In the genomic region with DNA sequence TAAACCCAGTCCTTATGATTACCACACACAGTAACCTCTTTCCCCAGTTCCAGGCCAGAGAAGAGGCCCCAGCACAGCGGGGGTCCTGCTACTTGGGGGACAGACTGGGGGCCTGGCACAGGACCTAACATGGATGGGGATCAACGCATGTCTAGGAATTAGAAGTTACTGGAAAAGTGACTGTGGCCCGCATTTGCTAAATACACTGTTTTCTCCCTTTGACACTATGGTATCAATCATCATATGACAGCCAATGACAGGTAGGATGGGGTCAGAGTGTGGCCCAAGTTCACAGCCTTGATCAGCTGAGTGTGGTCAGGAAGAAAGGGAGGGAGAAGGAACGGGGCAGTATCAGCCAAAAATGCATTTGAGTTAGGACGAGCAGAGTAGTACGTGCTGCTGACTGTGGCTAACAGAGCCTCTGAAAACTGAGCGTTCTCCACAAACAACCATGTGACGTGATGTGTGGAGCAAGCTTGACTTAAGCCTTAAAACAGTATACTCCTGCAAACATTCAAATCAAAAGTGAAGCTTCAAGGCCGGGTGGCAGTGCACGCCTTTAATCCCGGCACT, we compare ENCODE assay signal across 32 mouse cellular contexts. TPM values are rescaled to one million over a fixed set of nuclear protein-coding genes. Genes with fewer than 3 reads are reported as not detected.
A peak's percentile ranks its signal among the peaks of the same experiment; 100 is the strongest.
DNase-seq lines count a peak whose midpoint lies in the region; ATAC-seq and TF ChIP-seq lines count a peak whose summit lies in the region.
"Had no signal": no experiment of that assay in that cellular context is flagged by ENCODE, and none has a peak within 500 bp of the region (broad histone marks: within the 10 kb centered on the region; RNA-seq: fewer than 3 reads in every experiment).

No protein-coding gene starts in this region.

- no peak overlapping the region for H3K4me2 ChIP-seq in hindbrain, embryonic 11.5 days (replicated peaks; ENCODE audit: low read depth, low read length)
- H3K4me2 ChIP-seq in hindbrain, embryonic 14.5 days (replicated peaks): no peak overlapping the region
- no peak overlapping the region for H3K4me2 ChIP-seq in midbrain, embryonic 13.5 days (replicated peaks)
- no peak overlapping the region for H3K4me2 ChIP-seq in midbrain, postnatal 0 days (ENCODE audit: low read depth, low read length, poor library complexity, severe bottlenecking)
- H3K4me2 ChIP-seq in hindbrain, embryonic 13.5 days: no peak overlapping the region
- H3K4me2 ChIP-seq: limb, embryonic 15.5 days had no signal

- H3K27ac ChIP-seq in hindbrain, embryonic 11.5 days (ENCODE audit: low read depth, low read length): peak overlapping the region; percentile 85
- H3K27ac ChIP-seq in hindbrain, embryonic 14.5 days: no peak overlapping the region
- peak overlapping the region; percentile 68 for H3K27ac ChIP-seq in midbrain, embryonic 13.5 days
- H3K27ac ChIP-seq in midbrain, postnatal 0 days (ENCODE audit: low read depth, low read length): no peak overlapping the region
- H3K27ac ChIP-seq in hindbrain, embryonic 13.5 days: peak overlapping the region; percentile 14; the same call in 1 of the 2 replicates
- H3K27ac ChIP-seq: limb, embryonic 15.5 days; macrophage had no signal

- no peaks in the 10 kb centered on the region for H3K27me3 ChIP-seq in hindbrain, embryonic 11.5 days (ENCODE audit: control insufficient read depth, insufficient read depth, low read length)
- peaks cover 1% of the 10 kb centered on the region; the same call in 1 of the 2 replicates for H3K27me3 ChIP-seq in hindbrain, embryonic 14.5 days (ENCODE audit: control insufficient read depth, insufficient read depth, low read length)
- peaks cover 27% of the 10 kb centered on the region for H3K27me3 ChIP-seq in midbrain, embryonic 13.5 days
- peaks cover 5% of the 10 kb centered on the region; the same call in 1 of the 2 replicates for H3K27me3 ChIP-seq in midbrain, postnatal 0 days (ENCODE audit: insufficient read depth, low read length)
- peaks cover 5% of the 10 kb centered on the region for H3K27me3 ChIP-seq in hindbrain, embryonic 13.5 days
- H3K27me3 ChIP-seq: Patski had no signal

- H3K4me1 ChIP-seq in hindbrain, embryonic 11.5 days (replicated peaks; ENCODE audit: control insufficient read depth, insufficient read depth, low read length): peaks cover 22% of the 10 kb centered on the region
- H3K4me1 ChIP-seq in hindbrain, embryonic 14.5 days (replicated peaks; ENCODE audit: control insufficient read depth, insufficient read depth, low read length): peaks cover 25% of the 10 kb centered on the region
- H3K4me1 ChIP-seq in midbrain, embryonic 13.5 days (replicated peaks): peaks cover 47% of the 10 kb centered on the region
- H3K4me1 ChIP-seq in midbrain, postnatal 0 days (ENCODE audit: insufficient read depth, low read length): no peaks in the 10 kb centered on the region
- H3K4me1 ChIP-seq in hindbrain, embryonic 13.5 days (replicated peaks): peaks cover 34% of the 10 kb centered on the region

- H3K36me3 ChIP-seq in hindbrain, embryonic 11.5 days (ENCODE audit: control insufficient read depth, insufficient read depth, low read length): no peaks in the 10 kb centered on the region
- H3K36me3 ChIP-seq in hindbrain, embryonic 14.5 days (replicated peaks; ENCODE audit: control insufficient read depth, insufficient read depth): no peaks in the 10 kb centered on the region
- H3K36me3 ChIP-seq in midbrain, embryonic 13.5 days: no peaks in the 10 kb centered on the region
- no peaks in the 10 kb centered on the region for H3K36me3 ChIP-seq in midbrain, postnatal 0 days (ENCODE audit: insufficient read depth, low read length)
- no peaks in the 10 kb centered on the region for H3K36me3 ChIP-seq in hindbrain, embryonic 13.5 days
- H3K36me3 ChIP-seq: G1E; limb, embryonic 15.5 days had no signal

- no peak overlapping the region for H3K4me3 ChIP-seq in hindbrain, embryonic 11.5 days (ENCODE audit: low read depth, low read length)
- no peak overlapping the region for H3K4me3 ChIP-seq in hindbrain, embryonic 14.5 days (replicated peaks; ENCODE audit: low read length)
- no peak overlapping the region for H3K4me3 ChIP-seq in midbrain, embryonic 13.5 days (replicated peaks)
- H3K4me3 ChIP-seq in midbrain, postnatal 0 days (ENCODE audit: low read depth, low read length): no peak overlapping the region
- H3K4me3 ChIP-seq in hindbrain, embryonic 13.5 days: no peak overlapping the region
- H3K4me3 ChIP-seq: limb, embryonic 15.5 days had no signal

- DNase-seq in hindbrain, embryonic 11.5 days (ENCODE audit: low spot score): no peak
- DNase-seq in hindbrain, embryonic 14.5 days (ENCODE audit: low spot score): no peak
- no peak for DNase-seq in midbrain, postnatal 0 days (ENCODE audit: low spot score)
- DNase-seq in lung, adult 18-20 months: no peak
- DNase-seq in layer of hippocampus, adult 8-10 months (ENCODE audit: low spot score in 2 of 2): no peak
- DNase-seq: adrenal gland, postnatal 36 days; B cell, adult 2 months; cerebellum, adult 9-10 months; gastrocnemius, postnatal 25 days; heart, adult 18-20 months; kidney, adult 18-20 months; layer of hippocampus, adult 9-11 months; right cerebral cortex, postnatal 25 days; spleen, adult 18-20 months had no signal

- H3K9ac ChIP-seq in hindbrain, embryonic 11.5 days (ENCODE audit: low read depth, low read length): peak overlapping the region; percentile 28; the same call in 1 of the 2 replicates
- H3K9ac ChIP-seq in hindbrain, embryonic 14.5 days: no peak overlapping the region
- H3K9ac ChIP-seq in midbrain, embryonic 13.5 days (replicated peaks): no peak overlapping the region
- H3K9ac ChIP-seq in midbrain, postnatal 0 days (replicated peaks; ENCODE audit: low read length, poor library complexity, severe bottlenecking): no peak overlapping the region
- no peak overlapping the region for H3K9ac ChIP-seq in hindbrain, embryonic 13.5 days
- H3K9ac ChIP-seq: limb, embryonic 15.5 days had no signal

- ATAC-seq in hindbrain, embryonic 11.5 days (ENCODE audit: low FRiP score): no peak; the same call in 1 of the 2 replicates
- no peak for ATAC-seq in hindbrain, embryonic 14.5 days (ENCODE audit: low FRiP score)
- no peak for ATAC-seq in midbrain, embryonic 13.5 days
- no peak for ATAC-seq in midbrain, postnatal 0 days (ENCODE audit: low FRiP score)
- no peak for ATAC-seq in hindbrain, embryonic 13.5 days (ENCODE audit: low FRiP score)
- ATAC-seq: forebrain, embryonic 14.5 days; lung, postnatal 0 days; Patski had no signal

- no peaks in the 10 kb centered on the region for H3K9me3 ChIP-seq in hindbrain, embryonic 11.5 days (ENCODE audit: control insufficient read depth, low read length)
- H3K9me3 ChIP-seq in hindbrain, embryonic 14.5 days (ENCODE audit: control insufficient read depth, low read length): no peaks in the 10 kb centered on the region
- H3K9me3 ChIP-seq in midbrain, embryonic 13.5 days: no peaks in the 10 kb centered on the region
- no peaks in the 10 kb centered on the region for H3K9me3 ChIP-seq in midbrain, postnatal 0 days (ENCODE audit: low read length)
- no peaks in the 10 kb centered on the region for H3K9me3 ChIP-seq in hindbrain, embryonic 13.5 days
- H3K9me3 ChIP-seq: limb, embryonic 15.5 days had no signal

- TF ChIP-seq CTCF in midbrain, postnatal 0 days (IDR thresholded peaks at IDR 0.05): no peak

- 33% methylated on average over 11 of the region's 11 CpGs for WGBS in hindbrain, embryonic 11.5 days
- WGBS in hindbrain, embryonic 14.5 days: 30% methylated on average over 11 of the region's 11 CpGs
- 32% methylated on average over 11 of the region's 11 CpGs for WGBS in midbrain, embryonic 13.5 days
- WGBS in midbrain, postnatal 0 days: 40% methylated on average over 11 of the region's 11 CpGs
- WGBS in hindbrain, embryonic 13.5 days: 34% methylated on average over 11 of the region's 11 CpGs

RNA-seq across cellular contexts. Expression of a gene that starts 13.2 kb away (rescaled TPM):
- polyA plus RNA-seq in hindbrain, embryonic 11.5 days (2014; fragmentation: Nextera tagmentation; extraction: Ambion mirVana): not detected in 2 replicates
- polyA plus RNA-seq in hindbrain, embryonic 14.5 days (2014; fragmentation: Nextera tagmentation; extraction: Ambion mirVana): not detected in 2 replicates
- not detected in 2 replicates for polyA plus RNA-seq in midbrain, embryonic 13.5 days (2015; fragmentation: Nextera tagmentation; extraction: Ambion mirVana)
- total RNA-seq in midbrain, postnatal 0 days (2014; rRNA removed): not detected in 2 replicates
- polyA plus RNA-seq in midbrain, postnatal 0 days (2015; fragmentation: Nextera tagmentation; extraction: Ambion mirVana): not detected in 2 replicates
- not detected in 2 replicates for polyA plus RNA-seq in hindbrain, embryonic 13.5 days (2015; fragmentation: Nextera tagmentation; extraction: Ambion mirVana)
- total RNA-seq in layer of hippocampus, adult 8-10 months (2022): not detected
- total RNA-seq: adrenal gland, adult 18-20 months; CH12.LX; G1E; gastrocnemius, postnatal 25 days; heart, adult 18-20 months; heart, postnatal 25 days; left cerebral cortex, adult 18-20 months; left cerebral cortex, postnatal 25 days had no signal
- polyA plus RNA-seq: forebrain, embryonic 14.5 days; G1E; heart, embryonic 14.5 days; kidney, embryonic 16.5 days; limb, embryonic 15.5 days; liver, embryonic 16.5 days; lung, postnatal 0 days; macrophage; thymus, postnatal 0 days had no signal

RNA-seq across cellular contexts. Expression of a gene that starts 18.0 kb away (rescaled TPM):
- 1.2 and 2.1 TPM in 2 replicates for polyA plus RNA-seq in hindbrain, embryonic 11.5 days (2014; fragmentation: Nextera tagmentation; extraction: Ambion mirVana)
- 0.16 and 0.17 TPM in 2 replicates for polyA plus RNA-seq in hindbrain, embryonic 14.5 days (2014; fragmentation: Nextera tagmentation; extraction: Ambion mirVana)
- 0.11 and 0.15 TPM in 2 replicates for polyA plus RNA-seq in midbrain, embryonic 13.5 days (2015; fragmentation: Nextera tagmentation; extraction: Ambion mirVana)
- total RNA-seq in midbrain, postnatal 0 days (2014; rRNA removed): 1.0 and 3.4 TPM in 2 replicates
- polyA plus RNA-seq in midbrain, postnatal 0 days (2015; fragmentation: Nextera tagmentation; extraction: Ambion mirVana): 0.04 and 0.05 TPM in 2 replicates
- polyA plus RNA-seq in hindbrain, embryonic 13.5 days (2015; fragmentation: Nextera tagmentation; extraction: Ambion mirVana): 0.16 and 0.23 TPM in 2 replicates
- 1 to 10 TPM; 1.3 to 2.4 (median 1.8) TPM for total RNA-seq in layer of hippocampus, adult 8-10 months (2022)
- total RNA-seq: CH12.LX had no signal
- polyA plus RNA-seq: forebrain, embryonic 14.5 days; G1E had no signal

RNA-seq across cellular contexts. Expression of a gene that starts 55.2 kb away (rescaled TPM):
- not detected in 2 replicates for polyA plus RNA-seq in hindbrain, embryonic 11.5 days (2014; fragmentation: Nextera tagmentation; extraction: Ambion mirVana)
- polyA plus RNA-seq in hindbrain, embryonic 14.5 days (2014; fragmentation: Nextera tagmentation; extraction: Ambion mirVana): not detected in 2 replicates
- polyA plus RNA-seq in midbrain, embryonic 13.5 days (2015; fragmentation: Nextera tagmentation; extraction: Ambion mirVana): not detected in 2 replicates
- not detected in 2 replicates for total RNA-seq in midbrain, postnatal 0 days (2014; rRNA removed)
- polyA plus RNA-seq in midbrain, postnatal 0 days (2015; fragmentation: Nextera tagmentation; extraction: Ambion mirVana): not detected in 2 replicates
- not detected in 2 replicates for polyA plus RNA-seq in hindbrain, embryonic 13.5 days (2015; fragmentation: Nextera tagmentation; extraction: Ambion mirVana)
- under 1 TPM in 1 of 4 experiments, not detected in 3; 0.25 TPM for total RNA-seq in layer of hippocampus, adult 8-10 months (2022)
- total RNA-seq: CH12.LX; G1E; gastrocnemius, postnatal 25 days; heart, adult 18-20 months; heart, postnatal 25 days; left cerebral cortex, adult 18-20 months; left cerebral cortex, postnatal 25 days had no signal
- polyA plus RNA-seq: forebrain, embryonic 14.5 days; G1E; heart, embryonic 14.5 days; kidney, embryonic 16.5 days; limb, embryonic 15.5 days; liver, embryonic 16.5 days; lung, postnatal 0 days; macrophage; Patski; thymus, postnatal 0 days; urinary bladder, adult 2 months had no signal

Comparison
In these comparisons a context has a peak if more than half of its experiments do, and no peak if none do; other contexts are left out.
1. H3K27ac ChIP-seq: peak in hindbrain, embryonic 11.5 days (single experiment), midbrain, embryonic 13.5 days (single experiment) and hindbrain, embryonic 13.5 days (single experiment); none in hindbrain, embryonic 14.5 days (single experiment) and midbrain, postnatal 0 days (single experiment).